Mouse (Mus musculus) neural tube, embryonic 15.5 days (tissue): ENCODE results near the gene Intu. TPM values are rescaled to one million over a fixed set of nuclear protein-coding genes. Genes with fewer than 3 reads are reported as not detected.
A peak's percentile ranks its signal among the peaks of the same experiment; 100 is the strongest.

ENCODE experiments used
- ATAC-seq: fragments of 200-750 bp; cut with Nextera tagmentation; 2 replicates; pipeline ENCODE4 v1.8.0; 2017; ENCODE audit warnings: mild to moderate bottlenecking, moderate TSS enrichment, moderate library complexity; ENCODE audit not compliant: low FRiP score
- H3K27ac ChIP-seq: fragments of 300-500 bp; sonication (generic); replicated peaks from 2 replicates; pipeline ENCODE4 v1.5.1; 2015; ENCODE audit warnings: mild to moderate bottlenecking, inconsistent platforms
- H3K27me3 ChIP-seq: fragments of 300-500 bp; sonication (generic); replicated peaks from 2 replicates; pipeline ENCODE4 v1.6.1; 2015; ENCODE audit warnings: inconsistent platforms
- H3K36me3 ChIP-seq: fragments of 300-500 bp; sonication (generic); 2 replicates; pipeline ENCODE4 v1.6.1; 2015; ENCODE audit warnings: inconsistent platforms
- H3K4me1 ChIP-seq: fragments of 300-500 bp; sonication (generic); 2 replicates; pipeline ENCODE4 v1.6.1; 2015; ENCODE audit warnings: inconsistent platforms
- H3K4me2 ChIP-seq: fragments of 300-500 bp; sonication (generic); 2 replicates; pipeline ENCODE4 v1.6.1; 2015; ENCODE audit warnings: inconsistent platforms, mild to moderate bottlenecking, moderate library complexity
- H3K4me3 ChIP-seq: fragments of 300-500 bp; sonication (generic); replicated peaks from 2 replicates; pipeline ENCODE4 v1.5.1; 2015; ENCODE audit warnings: mild to moderate bottlenecking, inconsistent platforms
- H3K9ac ChIP-seq: fragments of 300-500 bp; sonication (generic); replicated peaks from 2 replicates; pipeline ENCODE4 v1.6.1; 2015; ENCODE audit warnings: mild to moderate bottlenecking, inconsistent platforms
- H3K9me3 ChIP-seq: fragments of 300-500 bp; sonication (generic); replicated peaks from 2 replicates; pipeline ENCODE4 v1.6.1; 2016; ENCODE audit warnings: inconsistent platforms
- WGBS: fragments of 180-500 bp; shearing (Covaris S2); methylation state at CpG from one replicate; pipeline ENCODE4 v1.1.7; 2015; ENCODE audit warnings: mixed read lengths; 5-methylcytosine and 5-hydroxymethylcytosine counted together
- microRNA-seq: library from miRNA; unstranded; fragments of <30 nt; microRNA quantifications from one replicate; pipeline ENCODE4, GENCODE M21; 2017
- polyA plus RNA-seq: library from polyadenylated mRNA; unstranded; fragments of >200 nt; fragmentation: Nextera tagmentation; extraction: Ambion mirVana; gene quantifications from 2 replicates; pipeline ENCODE4 v1.2.1, GENCODE M21; 2015

The Intu gene
- polyA plus RNA-seq, 1 experiment from 2014 or later: 2.1 TPM

- Histone ChIP-seq H3K9me3 (no peaks in the 10 kb centered on the region), H3K36me3 (no peaks in the 10 kb centered on the region), H3K9ac (no peak overlapping the region), H3K27me3 (no peaks in the 10 kb centered on the region), H3K4me2 (no peak overlapping the region), H3K27ac (no peak overlapping the region), H3K4me3 (no peak overlapping the region), H3K4me1 (no peaks in the 10 kb centered on the region)
- ATAC-seq: no peak
- 84% methylated on average over 6 of the region's 6 CpGs for WGBS
Measured at GRCm38 (mm10) chr3:40738381-40738912, 207.4 kb downstream of the Intu start.

- no peaks in the 10 kb centered on the region for H3K9me3 ChIP-seq
- H3K4me2 ChIP-seq: peak within 1 kb of the TSS; percentile 89
- 22% methylated on average over 16 of the region's 16 CpGs for WGBS
- H3K9ac ChIP-seq: peak within 1 kb of the TSS; percentile 92
- H3K4me3 ChIP-seq: peak within 1 kb of the TSS; percentile 94
- peak within 1 kb of the TSS; percentile 93 for H3K27ac ChIP-seq
- ATAC-seq: no peak
- H3K4me1 ChIP-seq: peaks cover 18% of the 10 kb centered on the region
- no peaks in the 10 kb centered on the region for H3K36me3 ChIP-seq
- no peaks in the 10 kb centered on the region for H3K27me3 ChIP-seq
Measured at GRCm38 (mm10) chr3:40744024-40744835, 213.1 kb downstream of the Intu start, which contains the start of gene Hspa4l. Gene Hspa4l, plus strand, starts transcription at chr3:40744495.

GRCm38 (mm10) chr3:40744836-40745660 lies 214.0 kb downstream of the Intu start:
- Histone ChIP-seq H3K9ac (peak overlapping the region; percentile 92), H3K36me3 (no peaks in the 10 kb centered on the region), H3K4me1 (peaks cover 18% of the 10 kb centered on the region), H3K4me2 (peak overlapping the region; percentile 89), H3K4me3 (peak overlapping the region; percentile 94), H3K27ac (peak overlapping the region; percentile 93), H3K9me3 (no peaks in the 10 kb centered on the region), H3K27me3 (no peaks in the 10 kb centered on the region)
- under 1% methylated on average over 76 of the region's 93 CpGs for WGBS
- ATAC-seq: peak; percentile 96

- Histone ChIP-seq H3K27ac (peak overlapping the region; percentile 93), H3K9ac (peak overlapping the region; percentile 92), H3K4me3 (peak overlapping the region; percentile 94), H3K4me1 (peaks cover 18% of the 10 kb centered on the region), H3K9me3 (no peaks in the 10 kb centered on the region), H3K36me3 (no peaks in the 10 kb centered on the region), H3K4me2 (peak overlapping the region; percentile 89), H3K27me3 (no peaks in the 10 kb centered on the region)
- ATAC-seq: no peak; the same call in 1 of the 2 replicates
- WGBS: under 1% methylated on average over 37 of the region's 37 CpGs
Measured at GRCm38 (mm10) chr3:40745661-40746547, 214.8 kb downstream of the Intu start.

Small RNA genes lying within 50 kb of the gene (microRNA-seq; reads per million reads assigned to microRNA genes)
- not detected for gene Gm23810

Other genes with a start within 250 kb of the Intu start
- 0.08 and 0.41 TPM in 2 replicates for gene Slc25a31, start 177.6 kb downstream of the Intu start, polyA plus RNA-seq
- gene Hspa4l, start 213.2 kb downstream of the Intu start, polyA plus RNA-seq: 46.4 and 55.7 TPM in 2 replicates